Mouse (Mus musculus) lung, adult 2 months (tissue): ENCODE measurements around the gene Rftn1. TPM values are rescaled to one million over a fixed set of nuclear protein-coding genes. Genes with fewer than 3 reads are reported as not detected.

Source experiments
- DNase-seq: peaks from one replicate; pipeline ENCODE4 v3.0.0; 2022
- H3K4me1 ChIP-seq: fragments of 200-500 bp; 2 replicates; pipeline ENCODE4 v1.6.1; 2011; ENCODE audit warnings: low read length; ENCODE audit not compliant: control insufficient read depth, insufficient read depth
- H3K4me3 ChIP-seq: fragments of 200-500 bp; replicated peaks from 2 replicates; pipeline ENCODE3; 2011; ENCODE audit warnings: low read depth, mild to moderate bottlenecking, control low read depth, low read length; ENCODE audit errors: extremely low read depth
- CTCF ChIP-seq: fragments of 200-500 bp; IDR thresholded peaks from 2 replicates; pipeline ENCODE4 v1.5.1; 2011; ENCODE audit warnings: mild to moderate bottlenecking, low read length, control low read depth; ENCODE audit not compliant: insufficient read depth
- POLR2A ChIP-seq: fragments of 200-500 bp; IDR thresholded peaks from 2 replicates; pipeline ENCODE4 v1.6.1; 2011; ENCODE audit warnings: low read depth, mild to moderate bottlenecking, control low read depth, low read length, borderline replicate concordance; ENCODE audit errors: extremely low read depth
- WGBS: fragments of 180-500 bp; shearing (Covaris S2); methylation state at CpG from one replicate; pipeline ENCODE4 v1.1.7; 2018; 5-methylcytosine and 5-hydroxymethylcytosine counted together
- polyA plus RNA-seq: library from polyadenylated mRNA; depleted of rRNA; stranded (reverse); fragments of >200 nt; gene quantifications from 2 replicates; pipeline ENCODE4 v1.2.3, GENCODE M21; 2012

The Rftn1 gene
- polyA plus RNA-seq, 1 experiment = 32.4 TPM

DNA sequence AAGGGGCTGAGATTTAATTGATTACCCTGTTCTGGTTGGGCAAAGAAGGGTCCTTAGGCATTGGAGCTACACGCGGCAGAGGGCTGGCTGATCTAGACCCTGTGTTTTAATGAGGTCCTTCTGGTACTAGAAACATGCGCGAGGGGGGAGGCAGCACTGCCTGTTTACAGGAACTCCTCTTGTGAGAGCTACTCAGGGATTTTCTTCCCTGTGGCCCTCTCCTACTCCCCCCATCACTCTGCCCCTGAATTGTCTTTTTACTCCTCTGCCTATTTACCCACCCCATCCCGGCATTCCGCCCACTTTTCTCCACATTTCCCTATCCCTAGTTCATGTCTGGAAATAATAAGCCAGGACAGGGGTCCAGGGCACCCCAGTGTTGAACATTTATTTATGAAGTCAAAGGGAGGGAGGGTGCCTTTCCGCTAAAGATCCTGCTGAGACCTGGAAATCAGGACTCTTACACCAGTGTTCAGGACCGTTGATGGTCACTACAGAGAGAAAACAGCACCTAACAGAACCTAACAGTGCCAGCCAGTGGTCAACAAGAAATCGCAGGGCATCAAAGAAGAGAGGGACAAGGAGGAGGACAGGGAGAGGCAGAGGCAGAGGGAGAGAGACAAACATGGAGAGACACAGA is 964 bp upstream of the Rftn1 start:
- 77% methylated on average over 9 of the region's 9 CpGs for WGBS

DNA sequence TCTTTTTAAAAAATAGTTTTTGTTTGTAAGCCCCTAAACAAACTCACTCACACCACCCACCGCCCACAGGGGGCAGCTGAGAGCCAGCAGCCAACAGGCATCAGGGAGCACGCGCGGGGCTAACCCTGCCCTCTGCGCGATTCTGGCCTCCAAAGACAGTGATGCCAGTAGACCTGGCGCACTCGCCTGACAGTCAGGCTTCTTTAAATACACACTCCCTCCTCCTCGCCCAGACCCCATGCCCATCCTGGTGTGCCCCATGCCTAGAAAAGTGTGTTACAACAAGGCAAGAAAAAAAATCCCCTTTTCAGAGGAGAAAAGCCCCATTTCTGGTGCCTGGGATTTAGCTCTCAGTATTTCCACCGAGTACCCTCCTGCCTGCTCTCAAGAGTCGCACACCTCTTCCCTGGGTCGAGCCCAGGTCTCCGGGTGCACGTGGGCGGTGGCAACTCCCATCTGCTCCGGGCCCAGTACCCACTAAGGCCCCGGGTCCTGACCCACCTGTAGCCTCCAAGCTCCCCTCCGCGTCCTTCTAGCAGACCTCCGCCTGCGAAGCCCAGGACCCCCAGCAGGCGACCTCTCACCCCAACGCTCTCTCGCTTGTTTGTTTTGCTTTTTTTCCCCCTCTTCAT is 977 bp downstream of the Rftn1 start:
- WGBS = 3% methylated on average over 24 of the region's 24 CpGs
- H3K4me3 ChIP-seq = peak overlapping the region; percentile 56
- peak; percentile 45 for DNase-seq
- TF ChIP-seq POLR2A (peak; percentile 62; the same call in 1 of the 2 replicates), CTCF (peak; percentile 51)
- 0 out of 2 replicates have a peak, but pooled peaks cover 5% of the 10 kb centered on the region for H3K4me1 ChIP-seq

More for the DNA sequence above, 964 bp upstream of the Rftn1 start:
- Histone ChIP-seq H3K4me3 (no peak overlapping the region), H3K4me1 (no peaks in the 10 kb centered on the region)
- TF ChIP-seq POLR2A (no peak), CTCF (no peak)
- DNase-seq = no peak

DNA sequence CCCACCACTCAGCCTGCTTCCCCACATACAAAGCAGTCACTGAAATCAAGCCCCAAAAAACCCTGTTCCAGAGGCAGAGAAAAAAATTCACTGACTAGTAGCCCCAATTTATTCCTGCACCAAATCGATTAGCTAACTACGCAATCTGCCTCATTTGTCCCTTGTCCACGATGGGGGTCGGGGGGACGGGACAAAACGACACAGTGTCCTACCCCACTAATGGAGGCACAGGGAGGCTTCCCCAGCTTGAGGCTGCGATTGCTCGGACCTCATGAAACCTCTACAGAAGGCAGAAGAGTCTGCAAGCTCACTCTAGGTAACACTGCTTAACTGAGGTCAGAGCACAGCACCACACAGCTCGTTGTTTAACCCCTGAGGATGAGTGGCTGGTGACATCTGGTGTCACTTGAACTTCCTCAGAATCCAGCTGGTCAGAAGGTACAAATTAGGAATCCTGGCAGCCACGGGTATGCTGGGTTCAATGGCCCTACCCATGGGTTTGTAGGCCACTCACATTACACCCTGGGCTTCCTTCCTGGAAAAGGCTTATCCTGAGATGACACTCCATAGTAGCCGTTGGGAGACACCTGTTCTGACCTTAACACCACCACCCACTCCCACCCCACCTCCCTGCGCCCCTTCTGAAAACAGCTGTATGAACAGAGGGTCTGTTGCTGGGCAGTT is 1.7 kb downstream of the Rftn1 start:
- H3K4me1 ChIP-seq = 0 out of 2 replicates have a peak, but pooled peaks cover 5% of the 10 kb centered on the region
- TF ChIP-seq CTCF (no peak), POLR2A (no peak)
- WGBS = 68% methylated on average over 12 of the region's 12 CpGs
- no peak for DNase-seq
- H3K4me3 ChIP-seq = no peak overlapping the region

DNA sequence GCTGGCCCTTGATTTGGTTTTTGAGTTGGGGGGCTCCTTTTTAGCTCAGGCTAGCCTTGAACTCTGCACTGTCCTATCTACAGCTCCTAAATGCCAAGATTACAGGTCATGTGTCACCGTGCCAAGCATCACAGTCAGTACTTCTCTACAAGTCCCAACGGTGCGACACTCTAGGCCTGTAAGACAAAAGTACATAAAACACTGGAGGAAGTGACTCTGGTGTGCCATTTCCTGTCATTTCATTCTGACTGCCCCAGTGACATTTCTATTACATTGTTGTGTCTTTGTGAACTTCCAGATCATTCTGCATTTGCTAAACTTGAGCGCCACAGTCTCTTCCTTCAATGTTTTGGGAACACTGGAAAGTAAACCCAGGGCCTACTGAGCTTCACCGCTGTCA is 4.9 kb downstream of the Rftn1 start:
- Histone ChIP-seq H3K4me1 (0 out of 2 replicates have a peak, but pooled peaks cover 5% of the 10 kb centered on the region), H3K4me3 (no peak overlapping the region)
- DNase-seq = no peak
- TF ChIP-seq CTCF (no peak), POLR2A (no peak)
- WGBS = 46% methylated on average over 5 of the region's 5 CpGs

- Histone ChIP-seq H3K4me3 (no peak overlapping the region), H3K4me1 (0 out of 2 replicates have a peak, but pooled peaks cover 5% of the 10 kb centered on the region)
- no peak for DNase-seq
- no peak for TF ChIP-seq CTCF
- TF ChIP-seq POLR2A = no peak
- 82% methylated on average over 4 of the region's 4 CpGs for WGBS
Observed at GRCm38 (mm10) chr17:50185083-50185482, 5.4 kb downstream of the Rftn1 start.

DNA sequence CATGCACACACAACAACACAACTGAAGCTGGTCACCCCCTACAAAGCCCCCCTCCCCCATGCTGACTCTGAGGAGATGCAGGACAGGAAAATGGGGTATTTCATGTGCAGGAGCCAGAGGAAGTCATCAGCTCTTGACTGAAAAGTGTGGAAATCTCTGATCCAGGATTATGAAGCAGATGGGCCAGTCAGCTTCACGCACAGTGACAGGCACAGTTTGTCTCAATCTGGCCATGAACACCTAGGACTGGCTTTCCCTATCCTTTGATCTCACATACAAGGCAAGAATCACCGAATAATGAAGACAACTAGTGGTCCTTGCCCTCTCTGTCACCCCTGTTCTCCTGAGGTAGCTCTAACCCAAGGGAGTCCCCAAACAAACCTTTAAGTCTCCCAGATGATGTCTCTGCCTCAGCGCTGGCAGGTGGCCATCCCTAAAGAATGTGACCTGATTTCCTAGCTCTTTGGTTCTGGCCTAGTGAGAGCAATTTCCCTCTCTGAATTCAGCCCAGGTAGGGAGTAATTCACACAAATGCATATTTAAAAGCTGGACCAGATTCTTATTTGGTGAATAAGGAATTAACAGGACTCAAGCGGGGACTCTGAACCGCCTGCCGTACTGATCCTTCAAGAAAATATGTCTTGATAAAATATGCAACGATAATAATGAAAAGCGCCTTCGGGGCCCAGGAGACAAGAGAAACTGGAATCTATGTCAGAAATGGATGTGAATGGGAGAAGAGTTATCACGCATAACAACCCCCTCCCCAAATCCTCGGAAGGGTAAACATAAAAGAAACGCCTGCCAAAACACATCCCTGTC is 6.0 kb downstream of the Rftn1 start:
- WGBS = 87% methylated on average over 12 of the region's 12 CpGs
- Histone ChIP-seq H3K4me1 (0 out of 2 replicates have a peak, but pooled peaks cover 5% of the 10 kb centered on the region), H3K4me3 (no peak overlapping the region)
- no peak for TF ChIP-seq POLR2A
- no peak for TF ChIP-seq CTCF
- DNase-seq = no peak

DNA sequence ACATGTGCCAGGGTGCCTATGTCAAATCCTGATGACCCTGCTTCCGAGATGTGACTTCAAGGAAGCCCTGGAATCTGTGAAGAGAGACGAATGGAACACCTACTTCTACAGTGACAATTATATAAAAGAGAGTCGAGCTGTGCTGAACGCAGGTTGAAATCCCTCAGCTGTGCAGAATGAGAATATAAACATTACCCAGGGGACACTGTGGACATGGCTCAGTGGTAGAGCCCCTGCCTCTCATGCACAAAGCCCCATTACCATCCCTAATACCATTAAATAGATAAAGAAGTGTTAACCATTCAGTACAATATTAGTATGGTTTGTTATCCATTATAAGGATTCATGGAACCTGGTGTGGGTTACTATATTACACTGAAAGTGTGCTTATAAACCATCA is 7.2 kb downstream of the Rftn1 start:
- DNase-seq = no peak
- Histone ChIP-seq H3K4me3 (no peak overlapping the region), H3K4me1 (0 out of 2 replicates have a peak, but pooled peaks cover 5% of the 10 kb centered on the region)
- WGBS = 78% methylated on average over 4 of the region's 4 CpGs
- TF ChIP-seq CTCF (no peak), POLR2A (no peak)

- no peak for DNase-seq
- TF ChIP-seq CTCF = no peak
- WGBS = 72% methylated on average over 3 of the region's 3 CpGs
- 0 out of 2 replicates have a peak, but pooled peaks cover 5% of the 10 kb centered on the region for H3K4me1 ChIP-seq
- no peak overlapping the region for H3K4me3 ChIP-seq
Observed at GRCm38 (mm10) chr17:50182542-50182951, 7.9 kb downstream of the Rftn1 start.

DNA sequence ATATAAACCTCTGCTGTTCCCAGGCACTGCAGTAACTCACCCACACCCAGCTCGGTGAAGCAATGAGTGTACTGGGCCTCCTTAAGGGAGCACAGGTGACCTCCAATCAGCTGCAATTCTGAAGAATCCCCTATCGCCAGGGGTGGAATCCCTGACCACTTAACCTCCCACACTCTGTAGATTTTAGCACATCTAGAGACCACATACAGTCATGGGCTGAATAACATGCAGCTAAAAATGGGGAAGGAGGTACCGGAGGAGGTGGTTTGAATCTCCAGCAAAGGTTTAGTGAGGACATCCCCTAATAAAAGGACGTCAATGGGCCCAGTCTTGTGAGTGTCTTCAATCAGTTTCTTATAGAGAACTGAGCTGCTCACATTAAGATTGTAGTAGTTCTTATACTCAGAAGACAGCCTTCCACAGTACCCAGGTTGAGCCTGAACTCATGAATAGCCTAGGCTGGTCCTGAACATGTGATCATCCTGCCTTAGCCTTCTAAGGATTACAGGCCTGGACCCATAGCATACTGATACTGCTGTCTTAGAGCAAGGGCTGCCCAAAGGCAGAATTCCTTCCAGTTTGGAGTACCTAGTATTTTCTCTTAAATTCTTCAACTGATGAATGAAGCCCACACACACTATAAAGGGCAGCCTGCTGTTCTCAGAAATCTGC is 9.4 kb downstream of the Rftn1 start:
- 82% methylated on average over 4 of the region's 4 CpGs for WGBS
- no peak for DNase-seq
- TF ChIP-seq POLR2A (no peak), CTCF (no peak)
- 0 out of 2 replicates have a peak, but pooled peaks cover 2% of the 10 kb centered on the region for H3K4me1 ChIP-seq
- no peak overlapping the region for H3K4me3 ChIP-seq

DNA sequence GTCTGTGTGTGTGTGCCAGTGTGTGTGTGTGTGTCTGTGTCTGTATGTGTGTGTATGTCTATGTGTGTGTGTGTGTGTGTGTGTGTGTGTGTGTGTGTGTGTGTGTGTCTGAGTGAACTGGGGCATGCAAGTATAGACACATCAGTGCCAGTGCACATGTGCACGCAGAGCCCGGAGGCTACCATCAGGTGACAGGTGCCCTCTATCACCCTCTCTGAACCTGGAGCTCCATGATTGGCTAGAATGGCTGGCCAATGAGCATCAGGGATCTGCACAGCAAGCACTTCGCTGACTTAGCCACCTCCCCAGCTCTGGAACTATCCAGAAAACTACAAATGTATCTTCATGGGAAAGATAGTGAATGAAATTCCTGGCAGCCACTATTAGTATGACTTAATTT is 16.7 kb downstream of the Rftn1 start:
- no peak overlapping the region for H3K4me3 ChIP-seq
- peaks cover 13% of the 10 kb centered on the region for H3K4me1 ChIP-seq
- WGBS = 88% methylated on average over 3 of the region's 3 CpGs
- DNase-seq = no peak
- TF ChIP-seq CTCF (no peak), POLR2A (no peak)
